Mouse (Mus musculus) 416B (cell line): Measurements from ENCODE around the gene Eif4g1.
A peak's percentile ranks its signal among the peaks of the same experiment; 100 is the strongest.

ENCODE experiments used
- DNase-seq: peaks from one replicate; pipeline ENCODE4 v3.0.0; 2011; ENCODE audit warnings: low read depth

Eif4g1 gene

GRCm38 (mm10) chr16:20672965-20673705, 5.0 kb downstream of the Eif4g1 start:
- no peak for DNase-seq

GRCm38 (mm10) chr16:20673706-20674303, 5.7 kb downstream of the Eif4g1 start:
- peak; percentile 61 for DNase-seq

GRCm38 (mm10) chr16:20675213-20675612, 7.1 kb downstream of the Eif4g1 start:
- DNase-seq: no peak

GRCm38 (mm10) chr16:20676702-20677101, 8.6 kb downstream of the Eif4g1 start:
- DNase-seq: peak; percentile 48

- no peak for DNase-seq
These were observed 9.3 kb downstream of the Eif4g1 start for GRCm38 (mm10) chr16:20677380-20677779.

GRCm38 (mm10) chr16:20677974-20678675, 10.0 kb downstream of the Eif4g1 start:
- peak; percentile 90 for DNase-seq

GRCm38 (mm10) chr16:20690774-20691173, 22.7 kb downstream of the Eif4g1 start:
- no peak for DNase-seq

- no peak for DNase-seq
These were observed 23.5 kb downstream of the Eif4g1 start for GRCm38 (mm10) chr16:20691617-20692016.

GRCm38 (mm10) chr16:20692241-20692965, 24.3 kb downstream of the Eif4g1 start:
- DNase-seq: no peak

GRCm38 (mm10) chr16:20693111-20693701, 25.1 kb downstream of the Eif4g1 start, which contains the start of gene Fam131a:
Gene Fam131a, plus strand, starts transcription at chr16:20693241.
- DNase-seq: no peak

GRCm38 (mm10) chr16:20694781-20695180, 26.7 kb downstream of the Eif4g1 start:
- DNase-seq: no peak

GRCm38 (mm10) chr16:20695622-20696323, 27.7 kb downstream of the Eif4g1 start:
- DNase-seq: no peak

- no peak for DNase-seq
These were observed 31.2 kb downstream of the Eif4g1 start for GRCm38 (mm10) chr16:20699266-20699665.

GRCm38 (mm10) chr16:20700036-20700435, 31.9 kb downstream of the Eif4g1 start:
- DNase-seq: no peak

GRCm38 (mm10) chr16:20701316-20701715, 33.2 kb downstream of the Eif4g1 start:
- no peak for DNase-seq

GRCm38 (mm10) chr16:20701729-20702521, 33.8 kb downstream of the Eif4g1 start:
- no peak for DNase-seq

GRCm38 (mm10) chr16:20702522-20702893, 34.4 kb downstream of the Eif4g1 start:
- peak; percentile 74 for DNase-seq

GRCm38 (mm10) chr16:20703071-20703470, 35.0 kb downstream of the Eif4g1 start:
- no peak for DNase-seq

- DNase-seq: no peak
These were observed 35.7 kb downstream of the Eif4g1 start for GRCm38 (mm10) chr16:20703699-20704400.

- DNase-seq: peak; percentile 32
These were observed 37.7 kb downstream of the Eif4g1 start for GRCm38 (mm10) chr16:20705786-20706185.
